Mouse (Mus musculus) gastrocnemius, adult 2 months (tissue): ENCODE data around the gene Tlcd1. TPM values are rescaled to one million over a fixed set of nuclear protein-coding genes. Genes with fewer than 3 reads are reported as not detected.
"Not testable (repeated sequence)": the region's sequence is repeated elsewhere in the genome, so short reads cannot be mapped to it uniquely, and the experiment has no call there.

Experiments
- DNase-seq: peaks from one replicate; pipeline ENCODE4 v3.0.0; 2022
- H3K27ac ChIP-seq: fragments of 200-600 bp; 2 replicates; pipeline ENCODE4 v1.8.1; 2022; ENCODE audit warnings: mild to moderate bottlenecking
- H3K4me3 ChIP-seq: fragments of 200-600 bp; 2 replicates; pipeline ENCODE4 v1.8.1; 2022; ENCODE audit warnings: mild to moderate bottlenecking, moderate library complexity
- CTCF ChIP-seq: fragments of 200-600 bp; IDR thresholded peaks from 2 replicates; pipeline ENCODE4 v1.8.1; 2022; ENCODE audit warnings: antibody characterized with exemption, mild to moderate bottlenecking, moderate library complexity
- intact Hi-C: fragments of 180-260 bp; cut with DNase I; formaldehyde crosslinking; loops from one replicate; pipeline ENCODE4 v1.15.1; 2025
- long read RNA-seq, 2 experiments: library from polyadenylated mRNA; stranded (forward); transcript quantifications; one replicate each; pipeline ENCODE4 v2.0.0; 2021
- total RNA-seq, 2 experiments: library from RNA; stranded (reverse); gene quantifications; 2 replicates each; pipeline ENCODE4 v1.2.3; 2021

The Tlcd1 gene
- 1 to 10 TPM; 1.3 to 1.7 TPM for total RNA-seq
- long read RNA-seq, experiment 1 = 0 reads
- long read RNA-seq, experiment 2, partial matches to known transcripts = 0 of 1 reads
- long read RNA-seq, experiment 2, other reads (novel, unspliced or antisense) = 0 of 1 reads

GRCm38 (mm10) chr11:78176402-78176862 lies at the start of gene Tlcd1, which contains the start of gene Nek8:
Gene Tlcd1 (plus strand): TSS chr11:78176711.
Gene Nek8 (minus strand): TSS chr11:78176675.
- TF ChIP-seq CTCF = no peak
- peak; percentile 93 for DNase-seq
- H3K27ac ChIP-seq = peak within 1 kb of the TSS; percentile 89
- intact Hi-C loops = loop anchor here (1.0 to 5.0 kb wide), 3 partner anchors 116 to 194 kb away; partner anchors contain the start of genes Flot2 and Phf12
- H3K4me3 ChIP-seq = peak within 1 kb of the TSS; percentile 92

GRCm38 (mm10) chr11:78126739-78127138 lies 49.8 kb upstream of the Tlcd1 start:
- no peak for TF ChIP-seq CTCF
- no peak overlapping the region for H3K4me3 ChIP-seq
- DNase-seq = no peak
- intact Hi-C loops = no loop called here
- H3K27ac ChIP-seq = peak overlapping the region; percentile 56; the same call in 1 of the 2 replicates

- TF ChIP-seq CTCF = no peak
- H3K27ac ChIP-seq = no peak overlapping the region
- intact Hi-C loops = no loop called here
- no peak for DNase-seq
- H3K4me3 ChIP-seq = no peak overlapping the region
Measured at GRCm38 (mm10) chr11:78129458-78129857, 47.1 kb upstream of the Tlcd1 start.

DNA sequence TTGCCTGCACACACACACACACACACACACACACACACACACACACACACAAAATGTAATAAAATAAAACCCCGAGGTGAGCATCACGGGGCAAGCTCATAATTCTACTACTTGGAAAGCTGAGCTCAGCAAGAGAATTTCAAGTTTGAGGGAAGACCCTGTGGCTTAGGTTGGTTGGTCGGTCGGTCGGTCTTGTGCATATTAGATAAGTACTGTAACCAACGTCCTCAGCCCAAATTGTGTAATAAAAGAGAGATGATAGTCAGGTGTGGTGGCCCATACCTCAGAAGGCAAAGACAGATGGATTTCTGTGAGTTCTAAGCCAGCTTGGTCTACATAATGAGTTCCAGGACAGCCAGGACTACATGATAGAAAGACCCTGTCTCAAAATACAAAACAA lies 42.6 kb upstream of the Tlcd1 start:
- intact Hi-C loops = no loop called here
- Histone ChIP-seq H3K4me3 (no peak overlapping the region), H3K27ac (no peak overlapping the region)
- no peak for TF ChIP-seq CTCF
- DNase-seq = no peak

DNA sequence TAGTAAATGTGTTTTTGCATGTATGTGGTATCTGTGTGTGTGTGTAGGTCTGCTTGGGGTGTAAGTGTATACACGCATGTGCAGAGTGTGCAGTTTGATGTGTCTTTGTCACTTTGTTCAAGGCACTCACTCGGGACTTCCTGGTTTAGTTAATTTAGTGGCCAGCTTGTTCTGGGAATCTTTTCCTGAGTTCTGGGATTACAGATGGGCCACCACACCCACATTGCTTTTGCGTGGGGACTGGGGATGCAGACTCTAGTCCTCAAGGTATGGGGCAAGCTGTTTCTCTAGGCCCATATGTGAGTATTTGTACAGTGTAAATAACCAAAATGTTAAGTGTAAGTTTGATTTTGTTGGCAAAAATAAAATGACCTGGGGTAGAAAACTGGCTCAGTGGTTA lies 42.2 kb upstream of the Tlcd1 start:
- intact Hi-C loops = no loop called here
- DNase-seq = no peak
- Histone ChIP-seq H3K4me3 (no peak overlapping the region), H3K27ac (no peak overlapping the region)
- TF ChIP-seq CTCF = no peak

DNA sequence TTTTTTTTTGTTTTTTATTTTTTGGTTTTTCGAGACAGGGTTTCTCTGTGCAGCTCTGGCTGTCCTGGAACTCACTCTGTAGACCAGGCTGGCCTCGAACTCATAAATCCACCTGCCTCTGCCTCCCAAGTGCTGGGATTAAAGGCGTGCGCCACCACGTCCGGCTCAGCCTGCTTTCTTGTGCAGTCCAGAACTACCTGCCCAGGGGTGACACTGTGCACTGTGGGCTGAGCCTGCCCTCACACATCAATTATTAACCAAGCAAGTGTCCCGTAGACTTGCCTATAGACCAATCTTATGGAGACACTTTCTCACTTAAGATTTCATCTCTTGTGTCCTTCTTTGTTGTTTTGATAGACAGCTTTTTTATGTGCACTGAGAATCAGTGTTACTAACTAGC lies 41.2 kb upstream of the Tlcd1 start:
- intact Hi-C loops, H3K27ac ChIP-seq, H3K4me3 ChIP-seq, DNase-seq: not testable (repeated sequence)

DNA sequence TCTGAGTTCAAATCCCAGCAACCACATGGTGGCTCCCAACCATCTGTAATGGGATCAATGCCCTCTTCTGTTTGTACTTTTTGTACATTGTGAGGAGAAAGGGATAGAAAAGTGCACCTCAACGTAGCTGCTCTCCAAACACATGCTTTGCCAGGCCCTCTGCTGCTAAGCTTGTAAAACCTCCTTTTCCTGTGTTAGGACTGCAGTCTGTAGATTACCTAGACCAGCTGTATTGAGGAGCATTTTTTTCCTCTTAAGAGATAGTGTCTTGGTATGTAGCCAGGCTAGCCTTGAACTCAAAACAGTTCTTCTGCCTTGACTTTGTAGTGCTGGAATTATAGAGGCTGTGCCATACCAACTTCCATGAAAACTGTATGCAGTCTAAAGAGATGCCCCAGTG lies 40.4 kb upstream of the Tlcd1 start:
- Histone ChIP-seq H3K4me3 (no peak overlapping the region), H3K27ac (no peak overlapping the region)
- intact Hi-C loops = no loop called here
- no peak for TF ChIP-seq CTCF
- DNase-seq = no peak

DNA sequence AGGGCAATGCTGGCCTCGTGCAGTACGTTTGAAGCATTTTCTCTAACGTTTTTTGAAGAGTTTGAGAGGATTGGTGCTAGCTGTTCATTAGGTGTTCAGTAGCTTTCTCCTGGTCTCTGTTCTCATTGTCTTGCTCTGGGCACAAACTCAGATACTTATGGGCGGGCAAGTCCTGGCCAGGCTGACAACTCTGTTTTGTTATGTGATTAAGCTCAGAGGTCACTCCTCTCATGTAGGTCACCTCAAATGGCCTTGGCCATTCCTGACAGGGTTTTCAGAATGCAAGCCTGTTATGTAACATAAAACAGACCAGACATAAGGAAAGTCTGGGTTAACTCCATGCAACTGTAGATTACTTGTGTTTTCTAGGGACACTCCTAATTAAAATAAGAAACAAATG lies 38.9 kb upstream of the Tlcd1 start:
- Histone ChIP-seq H3K27ac (peak overlapping the region; percentile 41; the same call in 1 of the 2 replicates), H3K4me3 (no peak overlapping the region)
- intact Hi-C loops = no loop called here
- no peak for DNase-seq
- no peak for TF ChIP-seq CTCF

DNA sequence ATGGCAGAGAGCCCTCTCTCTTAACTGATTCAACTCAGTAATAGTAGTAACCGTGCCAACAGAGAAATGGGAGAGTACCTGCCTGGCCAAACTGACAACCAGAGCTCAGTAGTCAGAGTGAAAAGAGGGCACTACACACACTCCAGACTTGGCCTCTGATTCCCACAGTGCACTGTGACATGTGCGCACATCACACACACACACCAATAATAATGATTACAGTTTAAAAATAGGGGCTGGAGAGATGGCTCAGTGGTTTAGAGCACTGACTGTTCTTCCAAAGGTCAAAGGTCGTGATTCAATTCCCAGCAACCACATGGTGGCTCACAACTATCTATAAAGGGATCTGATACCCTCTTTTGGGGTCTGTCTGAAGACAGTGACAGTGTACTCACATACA lies 38.5 kb upstream of the Tlcd1 start:
- Histone ChIP-seq H3K27ac (peak overlapping the region; percentile 41; the same call in 1 of the 2 replicates), H3K4me3 (no peak overlapping the region)
- intact Hi-C loops = no loop called here
- no peak for DNase-seq
- no peak for TF ChIP-seq CTCF

- no peak overlapping the region for H3K27ac ChIP-seq
- H3K4me3 ChIP-seq = no peak overlapping the region
- DNase-seq = no peak
- no peak for TF ChIP-seq CTCF
- intact Hi-C loops = no loop called here
Measured at GRCm38 (mm10) chr11:78140665-78141064, 35.8 kb upstream of the Tlcd1 start.

DNA sequence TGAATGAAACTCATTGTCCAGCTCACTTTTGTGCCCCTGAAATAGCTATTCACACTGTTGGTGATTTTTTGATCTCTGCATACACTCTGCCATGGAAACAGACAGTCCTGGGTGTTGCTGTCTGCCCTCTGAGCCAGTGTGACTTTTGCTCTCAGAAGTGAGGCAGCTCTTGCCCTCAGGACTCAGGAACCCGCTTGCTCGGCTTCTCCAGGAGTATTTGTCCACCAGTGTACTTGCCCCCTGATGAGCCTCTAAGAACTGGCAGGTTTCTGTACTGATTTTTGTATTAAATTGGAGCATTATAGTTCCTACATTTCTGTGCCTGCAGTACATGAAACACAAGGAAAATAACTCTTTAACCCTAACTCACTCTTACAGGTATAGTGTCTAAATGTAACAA lies 33.0 kb upstream of the Tlcd1 start:
- Histone ChIP-seq H3K4me3 (no peak overlapping the region), H3K27ac (no peak overlapping the region)
- no peak for TF ChIP-seq CTCF
- intact Hi-C loops = no loop called here
- no peak for DNase-seq

DNA sequence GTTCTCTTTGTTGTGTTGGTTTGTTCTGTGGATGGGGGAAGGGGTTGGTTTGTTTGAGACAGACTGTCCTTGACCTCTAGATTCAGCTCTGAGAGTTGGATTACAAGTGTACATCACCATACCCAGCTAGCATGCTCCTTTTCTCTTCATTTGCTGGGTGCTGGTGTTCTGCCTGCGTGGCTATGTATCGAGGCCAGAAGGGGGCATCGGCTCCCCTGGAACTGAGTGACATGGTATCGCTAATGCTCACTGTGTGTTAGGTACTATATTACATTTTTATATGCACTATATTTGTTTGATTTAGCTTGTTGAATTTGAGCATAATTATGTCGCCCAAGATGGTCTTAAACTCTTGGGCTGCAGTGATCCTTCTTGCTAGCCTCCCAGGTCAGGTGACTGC lies 30.3 kb upstream of the Tlcd1 start:
- Histone ChIP-seq H3K27ac (peak overlapping the region; percentile 44), H3K4me3 (no peak overlapping the region)
- no peak for DNase-seq
- peak; percentile 12; the same call in 1 of the 2 replicates for TF ChIP-seq CTCF
- intact Hi-C loops = no loop called here

- intact Hi-C loops = no loop called here
- no peak for DNase-seq
Measured at GRCm38 (mm10) chr11:78146707-78147543, 29.6 kb upstream of the Tlcd1 start.

More at GRCm38 (mm10) chr11:78146707-78147543, 29.6 kb upstream of the Tlcd1 start:
- Histone ChIP-seq H3K27ac (peak overlapping the region; percentile 44), H3K4me3 (no peak overlapping the region)
- TF ChIP-seq CTCF = peak; percentile 13; the same call in 1 of the 2 replicates
